In the genomic region with DNA sequence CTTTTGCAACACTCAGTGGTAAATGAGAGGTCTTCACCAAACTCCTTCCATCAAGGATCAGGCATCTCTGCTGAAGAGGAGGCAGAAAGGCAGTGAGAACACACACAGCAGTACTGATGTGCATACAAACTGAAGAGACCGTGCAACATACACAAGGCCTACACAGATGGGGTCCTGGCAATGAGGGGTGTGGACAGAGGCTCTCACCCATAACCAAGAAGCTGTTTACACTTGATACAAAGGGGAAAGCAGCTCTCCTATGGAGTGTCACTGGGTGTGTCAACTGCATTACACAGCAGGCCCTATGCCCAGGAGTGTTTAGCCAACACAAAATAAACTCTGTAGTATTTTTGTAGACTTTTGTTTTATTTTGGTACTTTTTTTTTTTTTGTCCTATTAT, we compare ENCODE assay signal across 23 mouse cellular contexts.
"Had no signal": no experiment of that assay in that cellular context is flagged by ENCODE, and none has a peak within 500 bp of the region (broad histone marks: within the 10 kb centered on the region; RNA-seq: fewer than 3 reads in every experiment).

No protein-coding gene starts in this region.

- DNase-seq: kidney, adult 11 months; kidney, adult 8-10 months; kidney, postnatal 10 days; kidney, postnatal 36 days; lung, embryonic 14.5 days; lung, postnatal 36 days; retina, postnatal 1 day; right cerebral cortex, postnatal 25 days; spleen, adult 18-20 months; thymus, postnatal 25 days had no signal

- H3K27ac ChIP-seq: intestine, embryonic 15.5 days; kidney, embryonic 15.5 days; limb, embryonic 10.5 days; limb, embryonic 13.5 days; liver, embryonic 14.5 days; midbrain, embryonic 10.5 days; midbrain, embryonic 13.5 days; neural tube, embryonic 13.5 days; stomach, embryonic 15.5 days had no signal

- H3K27me3 ChIP-seq: intestine, embryonic 15.5 days; kidney, embryonic 15.5 days; limb, embryonic 13.5 days; megakaryocyte, embryonic 14.5 days; midbrain, embryonic 13.5 days; neural tube, embryonic 13.5 days; stomach, embryonic 15.5 days had no signal

- H3K4me1 ChIP-seq: kidney, embryonic 15.5 days; limb, embryonic 10.5 days; midbrain, embryonic 10.5 days; midbrain, embryonic 13.5 days; neural tube, embryonic 13.5 days had no signal

- H3K36me3 ChIP-seq: intestine, embryonic 15.5 days; kidney, embryonic 15.5 days; limb, embryonic 13.5 days; midbrain, embryonic 13.5 days; neural tube, embryonic 13.5 days; stomach, embryonic 15.5 days had no signal

- H3K9ac ChIP-seq: intestine, embryonic 15.5 days; kidney, embryonic 15.5 days; limb, embryonic 13.5 days; liver, embryonic 14.5 days; lung, embryonic 14.5 days; midbrain, embryonic 13.5 days; neural tube, embryonic 13.5 days; stomach, embryonic 15.5 days had no signal

- H3K4me2 ChIP-seq: intestine, embryonic 15.5 days; kidney, embryonic 15.5 days; limb, embryonic 13.5 days; lung, embryonic 14.5 days; midbrain, embryonic 13.5 days; neural tube, embryonic 13.5 days; stomach, embryonic 15.5 days had no signal

- H3K9me3 ChIP-seq: intestine, embryonic 15.5 days; kidney, embryonic 15.5 days; limb, embryonic 10.5 days; limb, embryonic 13.5 days; megakaryocyte, embryonic 14.5 days; midbrain, embryonic 10.5 days; midbrain, embryonic 13.5 days; neural tube, embryonic 13.5 days; stomach, embryonic 15.5 days had no signal

- ATAC-seq: lung, postnatal 0 days; midbrain, embryonic 13.5 days; midbrain, embryonic 16.5 days had no signal

- H3K4me3 ChIP-seq: intestine, embryonic 15.5 days; kidney, embryonic 15.5 days; limb, embryonic 10.5 days; limb, embryonic 13.5 days; megakaryocyte, embryonic 14.5 days; midbrain, embryonic 10.5 days; midbrain, embryonic 13.5 days; myocyte; neural tube, embryonic 13.5 days; stomach, embryonic 15.5 days had no signal
